Mouse (Mus musculus) left cerebral cortex, adult 2 months (tissue): ENCODE measurements at regions not wholly inside any gene's neighbourhood (a gene's known extent, or its start where the extent isn't known, plus 50 kb on each side); places are given as distances from the start of the nearest gene placed in this dataset.

Experiments used
- DNase-seq, 2 experiments: peaks; one replicate each; pipeline ENCODE4 v3.0.0; 2021 to 2022; ENCODE audit warnings: low spot score in 2 of 2, mixed read lengths in 1 of 2; ENCODE audit errors: extremely low spot score in 1 of 2
- H3K27ac ChIP-seq: fragments of 200-600 bp; 2 replicates; pipeline ENCODE4 v1.8.1; 2022
- H3K4me3 ChIP-seq: fragments of 200-600 bp; 2 replicates; pipeline ENCODE4 v1.8.1; 2022
- CTCF ChIP-seq: fragments of 200-600 bp; IDR thresholded peaks from 2 replicates; pipeline ENCODE4 v1.8.1; 2022; ENCODE audit warnings: antibody characterized with exemption, mild to moderate bottlenecking, moderate library complexity
- intact Hi-C: fragments of 180-260 bp; cut with DNase I; formaldehyde crosslinking; loops from one replicate; pipeline ENCODE4 v1.15.1; 2025

DNA sequence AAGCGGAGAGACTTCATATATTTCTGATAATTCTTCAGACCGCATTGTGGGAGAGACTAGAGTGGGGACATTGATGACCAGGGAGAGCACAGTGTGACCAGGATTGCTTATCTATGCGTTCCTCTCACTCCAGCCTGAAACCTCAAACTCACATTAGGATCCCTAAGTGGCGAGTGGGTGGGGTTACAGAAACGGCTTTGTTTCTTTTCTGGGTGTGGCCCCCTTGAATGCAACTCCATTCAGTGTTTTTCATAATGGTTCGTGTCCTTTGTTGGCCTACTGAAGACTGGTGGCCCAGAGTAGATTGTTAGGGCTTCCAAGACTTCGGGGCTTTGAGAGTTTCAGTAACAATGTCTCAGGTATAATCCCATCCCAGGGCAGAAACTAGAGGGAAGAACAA, 1512.1 kb downstream of the Slc22a22 start:
- intact Hi-C loops: no loop called here
- no peak overlapping the region for H3K4me3 ChIP-seq
- TF ChIP-seq CTCF: no peak
- no peak overlapping the region for H3K27ac ChIP-seq
- no peak for DNase-seq

- Histone ChIP-seq H3K4me3 (no peak overlapping the region), H3K27ac (no peak overlapping the region)
- intact Hi-C loops: no loop called here
- TF ChIP-seq CTCF: no peak
- no peak for DNase-seq
Measured at GRCm38 (mm10) chr15:55962093-55962492, 1515.3 kb downstream of the Slc22a22 start.
